Mouse (Mus musculus): ENCODE measurements around the gene Atp5e. TPM values are rescaled to one million over a fixed set of nuclear protein-coding genes. Genes with fewer than 3 reads are reported as not detected.

The Atp5e gene
- polyA plus RNA-seq, 1 experiment from 2014 or later: 1,156 TPM

DNA sequence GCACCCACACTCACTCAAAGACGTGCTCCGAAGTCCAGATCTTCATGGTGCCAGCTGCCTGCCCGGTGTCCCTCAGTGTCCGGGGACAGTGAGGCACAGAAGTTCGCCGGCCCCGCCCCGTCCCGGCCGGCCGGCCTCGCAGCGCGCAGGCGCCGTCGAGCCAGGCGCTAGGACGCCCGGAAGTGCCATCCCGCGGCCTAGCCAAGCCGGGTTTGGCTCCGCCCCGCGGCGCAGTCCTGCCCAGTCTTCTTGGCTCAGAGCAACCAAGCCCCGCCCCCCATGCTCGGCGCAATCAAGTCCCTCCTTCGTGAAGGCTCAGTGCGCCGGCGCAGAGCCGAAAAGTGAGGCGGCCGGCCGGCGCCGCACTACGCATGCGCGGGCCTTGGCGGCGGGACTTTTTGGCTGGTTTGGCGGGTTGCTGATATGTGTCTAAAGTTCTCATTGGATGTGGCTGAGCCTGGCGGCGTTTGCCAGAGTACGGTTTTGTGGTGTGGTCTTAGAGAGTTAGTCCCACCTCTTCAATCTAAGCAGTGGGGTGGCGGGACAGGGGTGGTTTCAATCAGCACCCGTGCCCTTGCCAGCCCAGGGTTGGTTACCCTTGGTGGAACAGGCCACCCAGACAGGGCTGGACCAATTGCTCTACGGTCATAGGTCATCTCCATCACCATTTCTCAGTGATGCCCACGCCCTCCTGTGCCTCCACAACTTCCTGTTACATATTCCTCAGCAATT lies 9.1 kb upstream of the Atp5e start, which contains the start of gene Prelid3b:
TSS of gene Prelid3b (minus strand) at position 264 of the 732 bp plus-strand sequence.
- ATAC-seq (replicated peaks; ENCODE audit: low FRiP score, low read depth): peak; percentile 98
- peak within 1 kb of the TSS; percentile 83 for H3K9ac ChIP-seq (ENCODE audit: low read depth, low read length)

DNA sequence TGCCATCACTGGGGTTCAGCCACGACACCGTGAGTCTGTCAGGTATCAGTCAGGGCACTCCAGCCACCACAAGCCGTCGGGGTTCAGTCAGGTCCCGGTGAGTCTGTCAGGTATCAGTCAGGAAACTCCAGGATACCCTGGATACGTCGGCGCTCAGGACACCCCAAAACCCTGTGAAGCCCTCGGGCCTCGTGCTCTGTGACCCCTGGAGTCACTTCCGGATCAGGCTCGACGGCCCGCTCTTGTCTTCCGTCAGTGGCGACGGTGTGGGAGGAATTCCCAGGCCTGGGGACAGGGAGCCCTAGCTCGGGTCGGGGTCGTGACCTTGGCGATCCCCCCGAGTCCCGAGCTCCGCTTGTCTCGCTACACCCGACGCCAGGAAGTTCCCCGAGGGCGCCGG lies 8.5 kb upstream of the Atp5e start:
- H3K27ac ChIP-seq: peak overlapping the region; percentile 86
- no peak for TF ChIP-seq CTCF (IDR thresholded peaks at IDR 0.05; ENCODE audit: low read depth)
- ATAC-seq (replicated peaks; ENCODE audit: low FRiP score, low read depth): peak; percentile 43
- DNase-seq (ENCODE audit: low spot score): no peak
- peak overlapping the region; percentile 65 for H3K4me3 ChIP-seq (replicated peaks; ENCODE audit: low read depth, low read length)
- peaks cover 4% of the 10 kb centered on the region; the same call in 1 of the 2 replicates for H3K36me3 ChIP-seq (ENCODE audit: insufficient read depth, low read length)
- H3K9me3 ChIP-seq (replicated peaks; ENCODE audit: low read length): no peaks in the 10 kb centered on the region
- H3K4me2 ChIP-seq (ENCODE audit: low read length): peak overlapping the region; percentile 76
- no peaks in the 10 kb centered on the region for H3K27me3 ChIP-seq (ENCODE audit: insufficient read depth, low read length)
- H3K4me1 ChIP-seq (replicated peaks; ENCODE audit: insufficient read depth, low read length): peaks cover 4% of the 10 kb centered on the region; the same call in 1 of the 2 replicates
- peak overlapping the region; percentile 83 for H3K9ac ChIP-seq (ENCODE audit: low read depth, low read length)
- WGBS: 6% methylated on average over 30 of the region's 30 CpGs

More for the DNA sequence above, 9.1 kb upstream of the Atp5e start, which contains the start of gene Prelid3b:
- WGBS: under 1% methylated on average over 53 of the region's 53 CpGs
- DNase-seq (ENCODE audit: low spot score): peak; percentile 99
- H3K4me3 ChIP-seq (replicated peaks; ENCODE audit: low read depth, low read length): peak within 1 kb of the TSS; percentile 65
- H3K27me3 ChIP-seq (ENCODE audit: insufficient read depth, low read length): no peaks in the 10 kb centered on the region
- TF ChIP-seq CTCF (IDR thresholded peaks at IDR 0.05; ENCODE audit: low read depth): peak; percentile 24; the same call in 1 of the 2 replicates
- H3K4me1 ChIP-seq (replicated peaks; ENCODE audit: insufficient read depth, low read length): peaks cover 4% of the 10 kb centered on the region; the same call in 1 of the 2 replicates
- peaks cover 3% of the 10 kb centered on the region; the same call in 1 of the 2 replicates for H3K36me3 ChIP-seq (ENCODE audit: insufficient read depth, low read length)
- H3K4me2 ChIP-seq (ENCODE audit: low read length): peak within 1 kb of the TSS; percentile 76
- H3K9me3 ChIP-seq (replicated peaks; ENCODE audit: low read length): no peaks in the 10 kb centered on the region
- H3K27ac ChIP-seq: peak within 1 kb of the TSS; percentile 86

GRCm38 (mm10) chr2:174470786-174471405 lies 7.0 kb upstream of the Atp5e start:
- Histone ChIP-seq H3K4me2 (ENCODE audit: low read length) (no peak overlapping the region), H3K9me3 (replicated peaks; ENCODE audit: low read length) (no peaks in the 10 kb centered on the region), H3K4me3 (replicated peaks; ENCODE audit: low read depth, low read length) (no peak overlapping the region), H3K36me3 (ENCODE audit: insufficient read depth, low read length) (peaks cover 13% of the 10 kb centered on the region), H3K27me3 (ENCODE audit: insufficient read depth, low read length) (no peaks in the 10 kb centered on the region), H3K9ac (ENCODE audit: low read depth, low read length) (no peak overlapping the region), H3K27ac (no peak overlapping the region), H3K4me1 (replicated peaks; ENCODE audit: insufficient read depth, low read length) (peaks cover 4% of the 10 kb centered on the region; the same call in 1 of the 2 replicates)
- TF ChIP-seq CTCF (IDR thresholded peaks at IDR 0.05; ENCODE audit: low read depth): no peak
- ATAC-seq (replicated peaks; ENCODE audit: low FRiP score, low read depth): no peak
- 95% methylated on average over 7 of the region's 7 CpGs for WGBS
- DNase-seq (ENCODE audit: low spot score): no peak

- no peaks in the 10 kb centered on the region for H3K27me3 ChIP-seq (ENCODE audit: insufficient read depth, low read length)
- no peak overlapping the region for H3K4me2 ChIP-seq (ENCODE audit: low read length)
- peaks cover 4% of the 10 kb centered on the region; the same call in 1 of the 2 replicates for H3K4me1 ChIP-seq (replicated peaks; ENCODE audit: insufficient read depth, low read length)
- 79% methylated on average over 4 of the region's 4 CpGs for WGBS
- H3K9me3 ChIP-seq (replicated peaks; ENCODE audit: low read length): no peaks in the 10 kb centered on the region
- H3K4me3 ChIP-seq (replicated peaks; ENCODE audit: low read depth, low read length): no peak overlapping the region
- H3K36me3 ChIP-seq (ENCODE audit: insufficient read depth, low read length): peaks cover 15% of the 10 kb centered on the region
- no peak for TF ChIP-seq CTCF (IDR thresholded peaks at IDR 0.05; ENCODE audit: low read depth)
- ATAC-seq (replicated peaks; ENCODE audit: low FRiP score, low read depth) (no peak), DNase-seq (ENCODE audit: low spot score) (no peak)
- no peak overlapping the region for H3K27ac ChIP-seq
- no peak overlapping the region for H3K9ac ChIP-seq (ENCODE audit: low read depth, low read length)
Measured at GRCm38 (mm10) chr2:174470333-174470732, 6.4 kb upstream of the Atp5e start.

- WGBS: 35% methylated on average over 10 of the region's 10 CpGs
- ATAC-seq (replicated peaks; ENCODE audit: low FRiP score, low read depth): peak; percentile 25; the same call in 1 of the 2 replicates
- peaks cover 26% of the 10 kb centered on the region for H3K36me3 ChIP-seq (ENCODE audit: insufficient read depth, low read length)
Measured at GRCm38 (mm10) chr2:174463370-174463769, 535 bp downstream of the Atp5e start.

DNA sequence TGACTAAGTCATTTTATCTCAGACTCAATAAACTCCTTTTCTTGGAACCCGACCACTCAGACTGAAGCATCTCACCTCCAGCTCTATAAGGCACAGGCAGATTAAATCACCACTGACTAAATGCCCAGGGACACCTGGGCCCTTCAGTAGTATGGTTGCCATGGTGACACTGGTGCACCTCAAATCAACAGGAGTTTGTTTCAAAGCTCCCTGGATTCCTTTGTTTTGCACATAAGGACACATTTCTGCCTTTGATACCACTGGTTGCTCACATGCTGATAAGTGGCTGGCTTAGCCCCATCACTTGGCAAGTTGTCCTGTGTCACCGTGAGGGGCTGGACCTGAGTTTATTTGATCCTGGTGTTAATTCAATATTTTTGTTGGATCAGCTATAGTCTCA lies 4.5 kb downstream of the Atp5e start:
- no peaks in the 10 kb centered on the region for H3K4me1 ChIP-seq (replicated peaks; ENCODE audit: insufficient read depth, low read length)
- 75% methylated on average over 2 of the region's 2 CpGs for WGBS
- no peak for DNase-seq (ENCODE audit: low spot score)
- H3K9me3 ChIP-seq (replicated peaks; ENCODE audit: low read length): no peaks in the 10 kb centered on the region
- no peaks in the 10 kb centered on the region for H3K27me3 ChIP-seq (ENCODE audit: insufficient read depth, low read length)
- no peak overlapping the region for H3K27ac ChIP-seq
- no peak overlapping the region for H3K9ac ChIP-seq (ENCODE audit: low read depth, low read length)
- H3K4me3 ChIP-seq (replicated peaks; ENCODE audit: low read depth, low read length): no peak overlapping the region
- no peak overlapping the region for H3K4me2 ChIP-seq (ENCODE audit: low read length)
- ATAC-seq (replicated peaks; ENCODE audit: low FRiP score, low read depth): no peak
- TF ChIP-seq CTCF (IDR thresholded peaks at IDR 0.05; ENCODE audit: low read depth): no peak
- H3K36me3 ChIP-seq (ENCODE audit: insufficient read depth, low read length): peaks cover 13% of the 10 kb centered on the region

More at GRCm38 (mm10) chr2:174463370-174463769, 535 bp downstream of the Atp5e start:
- Histone ChIP-seq H3K4me2 (ENCODE audit: low read length) (peak overlapping the region; percentile 98), H3K9ac (ENCODE audit: low read depth, low read length) (peak overlapping the region; percentile 74), H3K27ac (peak overlapping the region; percentile 83), H3K9me3 (replicated peaks; ENCODE audit: low read length) (no peaks in the 10 kb centered on the region), H3K27me3 (ENCODE audit: insufficient read depth, low read length) (no peaks in the 10 kb centered on the region), H3K4me1 (replicated peaks; ENCODE audit: insufficient read depth, low read length) (no peaks in the 10 kb centered on the region), H3K4me3 (replicated peaks; ENCODE audit: low read depth, low read length) (peak overlapping the region; percentile 66)
- DNase-seq (ENCODE audit: low spot score): peak; percentile 5
- TF ChIP-seq CTCF (IDR thresholded peaks at IDR 0.05; ENCODE audit: low read depth): no peak

Data from kidney, postnatal 0 days (tissue).